Mouse (Mus musculus) CD4-positive, CD25-positive, alpha-beta regulatory T cell, adult 2 months (primary cell): ENCODE measurements around the gene Setd4.

Experiments
- DNase-seq: peaks from one replicate; pipeline ENCODE4 v3.0.0-alpha.2; 2012; ENCODE audit warnings: low read depth, low spot score

Gene Setd4

DNA sequence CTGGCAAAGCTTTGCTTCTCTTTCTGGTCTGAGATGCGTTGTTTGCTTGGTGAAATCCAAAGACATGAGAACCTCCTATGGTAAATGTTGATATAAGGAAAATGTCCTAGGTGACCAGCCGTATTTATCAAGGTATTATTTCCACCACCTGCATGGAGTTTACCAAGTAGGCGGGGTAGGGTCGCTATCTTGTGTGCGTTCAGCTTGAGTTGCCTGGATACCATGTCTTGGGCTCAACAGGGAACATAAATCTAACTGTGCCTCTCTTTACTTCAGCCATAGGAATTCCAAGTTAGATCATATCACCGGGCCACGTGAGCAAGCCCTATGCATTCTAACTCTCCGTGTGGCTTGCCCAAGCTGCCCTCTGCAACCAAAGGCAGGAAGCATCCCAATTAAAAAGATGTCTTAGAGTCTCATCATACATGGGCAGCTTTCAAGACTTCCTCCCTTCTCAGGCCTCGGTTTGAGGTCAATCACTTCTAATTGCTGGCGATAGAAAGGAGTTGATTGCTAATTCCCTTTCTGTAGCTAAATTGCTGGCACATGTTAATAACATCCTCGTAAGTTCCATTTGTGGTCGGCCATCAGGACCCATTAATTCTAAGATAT, 57.4 kb downstream of the Setd4 start:
- DNase-seq, result no peak

DNA sequence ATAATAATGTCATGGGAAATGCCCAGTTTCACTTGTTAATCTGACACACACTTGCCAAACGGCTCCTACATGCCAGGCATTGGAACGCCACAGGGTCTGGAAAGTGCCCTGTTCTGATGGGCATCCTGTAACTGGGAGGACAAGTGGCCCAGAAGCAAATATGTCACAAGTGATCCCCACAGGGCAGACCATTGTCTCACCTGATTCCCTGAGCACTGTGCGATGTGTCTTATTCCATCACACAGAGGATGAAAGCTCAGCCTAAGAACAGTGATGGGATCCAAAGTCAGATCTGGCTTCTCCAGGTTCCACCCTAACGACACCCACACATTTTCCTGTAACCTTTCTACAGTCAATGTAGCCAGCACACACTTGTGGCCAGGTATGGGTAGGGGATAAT, 58.9 kb downstream of the Setd4 start:
- no peak for DNase-seq

DNA sequence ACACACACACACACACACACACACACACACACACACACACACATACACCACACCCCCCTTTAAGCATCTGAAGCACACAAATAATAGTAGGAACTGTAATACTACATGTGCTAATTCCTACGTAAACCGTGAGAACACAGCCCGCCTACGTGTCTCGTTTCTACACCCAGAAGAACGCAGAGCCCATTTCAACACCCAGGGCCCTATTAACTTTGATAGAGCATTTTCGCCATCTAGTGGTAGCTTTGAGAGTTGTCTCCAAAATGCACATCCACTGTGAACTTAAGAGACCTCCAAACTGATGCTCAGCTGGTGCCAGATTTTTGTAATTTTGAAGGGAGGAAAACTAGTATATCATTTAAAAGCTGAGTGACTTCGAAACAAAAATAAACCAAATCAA, 60.2 kb downstream of the Setd4 start:
- peak; percentile 89 for DNase-seq

DNA sequence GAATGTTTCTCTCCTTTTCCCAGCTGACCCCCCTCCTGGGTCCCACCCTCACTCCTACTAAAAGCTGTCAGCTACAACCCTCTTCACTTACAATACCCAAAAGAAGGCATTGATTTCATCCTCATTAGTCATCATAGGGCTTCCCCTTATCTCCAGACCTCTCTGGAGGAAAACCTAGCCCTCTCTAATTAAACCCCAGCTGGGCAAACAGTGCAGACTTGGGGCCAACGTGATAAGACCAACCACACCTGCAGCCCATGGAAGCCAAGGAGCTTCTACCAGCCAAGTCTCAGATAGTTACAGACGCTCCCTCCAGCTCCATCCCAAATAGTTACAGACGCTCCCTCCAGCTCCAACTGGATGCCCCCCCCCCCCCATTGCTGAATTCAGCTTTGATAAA, 64.0 kb downstream of the Setd4 start:
- no peak for DNase-seq

DNA sequence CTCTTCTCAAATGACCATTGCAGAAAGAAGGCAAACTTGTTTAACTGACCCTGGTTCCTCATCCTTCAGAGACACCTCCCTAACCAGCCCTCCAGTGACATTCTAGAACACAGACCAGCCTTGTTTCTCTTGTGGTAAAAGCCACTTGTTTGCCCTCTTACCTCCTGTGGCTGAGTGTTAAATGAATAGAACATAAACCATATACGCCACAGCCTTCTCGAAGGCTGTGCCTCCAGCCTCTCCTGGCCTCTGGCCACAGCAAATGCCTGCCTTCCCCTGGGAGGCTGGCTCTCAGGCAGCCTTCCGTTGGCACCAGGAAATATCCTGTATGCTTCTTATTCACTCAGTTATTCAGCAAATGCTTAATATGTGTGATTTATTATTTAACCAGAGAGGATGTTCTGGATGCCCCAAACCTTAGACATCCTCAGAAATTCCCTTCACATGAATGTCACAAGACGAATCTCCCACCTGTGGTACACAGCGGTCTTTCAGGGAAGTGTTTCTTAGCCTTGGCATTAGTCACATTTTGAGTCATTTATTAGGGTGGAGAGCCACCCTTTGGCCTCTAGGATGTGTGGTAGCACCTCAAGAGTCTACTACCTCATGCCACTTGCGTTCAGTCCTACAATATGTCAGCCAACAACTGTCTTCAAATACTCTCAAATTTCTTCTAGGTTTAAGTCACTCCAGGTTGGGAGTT, 68.6 kb downstream of the Setd4 start:
- no peak for DNase-seq
